Mouse (Mus musculus) thymus, postnatal 36 days (tissue): ENCODE measurements around the gene Slc27a4.
"Not testable (repeated sequence)": the region's sequence is repeated elsewhere in the genome, so short reads cannot be mapped to it uniquely, and the experiment has no call there.

ENCODE experiments used
- DNase-seq, 2 experiments: peaks; one replicate each; pipeline ENCODE4 v3.0.0; 2022; ENCODE audit warnings: mixed read lengths in 2 of 2

Slc27a4 gene

DNA sequence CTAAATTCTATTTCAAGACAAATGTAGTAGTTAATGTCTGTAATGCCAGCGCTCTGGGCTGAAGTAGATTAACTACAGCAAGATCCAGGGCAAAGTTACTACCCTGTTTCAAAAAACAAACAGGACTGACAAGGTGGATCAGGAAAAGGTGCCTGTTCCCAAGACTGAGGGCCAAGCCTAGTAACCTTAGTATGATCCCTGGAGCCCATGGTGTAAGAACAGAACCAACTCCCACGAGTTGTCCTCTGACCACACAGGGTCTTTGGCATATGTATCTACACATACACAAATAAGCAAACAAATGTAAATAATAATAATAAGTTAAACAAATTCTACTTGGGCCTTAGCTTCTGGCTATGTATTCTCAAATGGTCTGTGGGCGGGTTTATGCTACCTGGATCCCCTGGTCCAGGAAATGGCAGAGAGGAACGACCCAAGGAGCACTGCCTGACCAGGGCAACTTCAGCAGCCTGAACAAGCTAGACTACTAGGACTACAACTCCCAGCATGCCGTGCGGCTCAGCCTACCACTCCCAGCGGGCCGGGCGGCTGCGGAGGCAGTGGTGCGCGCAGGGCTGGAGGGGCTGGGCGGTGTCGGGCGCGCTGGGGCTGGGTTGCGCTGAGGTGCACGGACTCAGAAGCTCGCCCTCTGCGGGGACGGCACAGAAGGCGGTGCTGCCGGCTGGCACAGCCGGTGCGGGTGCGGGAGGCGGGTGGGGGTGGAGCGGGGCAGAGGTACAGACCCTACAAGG, at the start of gene Slc27a4:
Slc27a4 (plus strand) TSS at position 560 of the 752 bp plus-strand sequence.
- peak; percentile 95 to 96 for DNase-seq

DNA sequence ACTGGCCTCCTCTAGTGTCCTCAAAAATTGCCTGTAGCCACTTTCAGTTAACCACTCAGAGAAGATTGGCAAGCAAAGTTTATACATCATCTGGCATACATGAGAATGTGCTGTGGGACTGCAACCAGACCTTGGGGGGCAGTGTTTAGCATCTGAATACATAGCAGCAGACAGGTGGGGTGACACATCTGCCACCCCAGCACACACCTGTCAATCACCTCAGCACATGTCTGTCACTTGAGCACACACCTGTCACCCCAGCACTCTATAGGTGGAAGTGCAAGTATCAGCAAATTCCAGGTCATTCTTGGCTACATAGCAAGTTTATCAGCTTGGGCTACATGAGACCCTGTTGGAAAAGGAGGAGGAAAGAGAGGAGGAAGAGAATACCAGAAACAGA, 46.7 kb upstream of the Slc27a4 start:
- DNase-seq: no peak

DNA sequence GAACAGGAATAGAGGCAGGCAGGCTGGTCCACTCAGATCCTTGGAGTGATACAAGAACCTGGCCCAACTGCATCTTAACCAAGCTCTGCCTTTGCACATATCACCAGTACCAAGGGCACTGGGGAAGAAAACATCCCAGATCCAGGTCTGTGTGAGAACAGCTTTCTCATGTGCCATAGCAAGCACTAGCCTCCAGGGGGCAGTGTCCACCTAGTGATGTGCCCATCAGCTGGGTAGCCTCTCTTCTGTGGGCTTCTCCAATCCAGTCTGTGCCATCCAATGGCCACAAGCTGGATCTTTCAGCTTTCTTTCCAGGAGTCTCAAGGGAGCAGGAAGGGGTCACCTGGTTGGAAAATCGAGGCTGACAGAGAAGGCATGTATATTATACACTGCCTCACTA, 37.6 kb upstream of the Slc27a4 start:
- DNase-seq: peak; percentile 47 to 55

DNA sequence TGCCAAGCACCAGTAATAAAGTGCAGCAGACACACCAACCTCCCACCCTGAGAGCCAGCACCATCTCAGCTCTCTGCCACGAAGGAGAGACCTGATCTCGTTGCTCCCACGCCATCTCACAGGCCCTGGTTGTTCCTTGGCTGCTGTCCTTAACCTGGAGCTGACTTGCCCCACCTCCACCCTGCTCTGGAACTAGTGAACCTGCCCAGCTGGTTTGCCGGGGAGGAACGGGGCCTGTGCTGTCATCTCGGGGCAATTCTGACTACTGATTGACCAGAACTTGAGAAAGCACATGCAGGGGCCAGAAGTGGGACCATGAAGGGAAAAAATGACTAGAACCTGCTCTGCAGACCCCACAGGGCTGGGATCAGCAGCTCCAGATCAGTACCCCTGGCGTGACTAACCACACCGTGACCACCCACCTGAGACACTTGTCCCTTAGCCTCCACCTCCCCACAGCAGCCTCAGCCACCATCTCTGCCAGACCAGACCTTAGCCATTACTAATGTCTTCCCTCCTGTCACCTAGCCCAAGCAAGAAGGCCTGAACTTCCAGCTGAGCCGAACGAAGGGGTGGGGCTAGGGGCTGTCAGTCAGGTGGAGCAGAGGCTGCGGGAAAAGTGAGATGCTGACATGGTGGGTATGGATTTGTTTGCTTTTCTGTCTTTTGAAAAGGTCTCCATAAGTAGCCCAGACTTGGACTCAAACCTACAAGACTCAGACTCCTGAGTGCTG, 34.3 kb upstream of the Slc27a4 start:
- DNase-seq: no peak

DNA sequence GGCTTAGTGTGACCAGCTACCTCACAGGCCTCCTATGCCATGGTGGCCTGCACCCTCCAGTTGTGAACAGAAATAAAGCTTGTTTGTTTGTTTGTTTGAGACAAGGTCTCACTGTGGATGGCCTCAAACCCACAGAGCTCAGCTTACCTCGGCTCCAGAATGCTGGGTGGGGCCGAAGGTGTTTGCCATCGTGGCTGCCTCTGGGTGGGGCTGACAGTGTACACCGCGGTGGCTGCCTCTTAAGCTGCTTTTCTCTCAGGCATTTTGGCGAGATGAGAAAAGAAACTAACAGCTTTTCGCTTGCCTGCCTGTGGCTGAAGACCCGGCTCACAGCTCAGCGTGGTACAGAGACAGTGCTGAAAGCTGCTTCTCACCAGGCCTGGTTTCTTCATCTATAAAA, 33.5 kb upstream of the Slc27a4 start:
- no peak for DNase-seq

DNA sequence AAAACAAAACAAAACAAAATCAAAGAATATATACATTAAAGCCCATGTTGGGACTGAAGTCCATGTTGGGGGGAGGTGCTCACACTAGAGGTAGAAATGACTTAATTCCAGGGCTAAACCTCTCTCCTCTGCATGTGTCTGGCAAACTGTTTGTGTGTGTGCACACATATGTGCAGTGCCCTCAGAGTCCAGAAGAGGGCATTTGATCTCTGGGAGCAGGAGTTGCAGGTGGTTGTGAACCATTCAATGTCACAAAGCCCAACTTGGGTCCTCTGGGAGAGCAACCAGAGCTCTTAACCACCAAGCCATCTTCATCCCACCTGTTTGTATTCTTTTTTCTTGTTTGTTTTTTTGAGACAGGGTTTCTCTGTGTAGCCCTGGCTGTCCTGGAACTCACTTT, 32.3 kb upstream of the Slc27a4 start:
- no peak for DNase-seq

DNA sequence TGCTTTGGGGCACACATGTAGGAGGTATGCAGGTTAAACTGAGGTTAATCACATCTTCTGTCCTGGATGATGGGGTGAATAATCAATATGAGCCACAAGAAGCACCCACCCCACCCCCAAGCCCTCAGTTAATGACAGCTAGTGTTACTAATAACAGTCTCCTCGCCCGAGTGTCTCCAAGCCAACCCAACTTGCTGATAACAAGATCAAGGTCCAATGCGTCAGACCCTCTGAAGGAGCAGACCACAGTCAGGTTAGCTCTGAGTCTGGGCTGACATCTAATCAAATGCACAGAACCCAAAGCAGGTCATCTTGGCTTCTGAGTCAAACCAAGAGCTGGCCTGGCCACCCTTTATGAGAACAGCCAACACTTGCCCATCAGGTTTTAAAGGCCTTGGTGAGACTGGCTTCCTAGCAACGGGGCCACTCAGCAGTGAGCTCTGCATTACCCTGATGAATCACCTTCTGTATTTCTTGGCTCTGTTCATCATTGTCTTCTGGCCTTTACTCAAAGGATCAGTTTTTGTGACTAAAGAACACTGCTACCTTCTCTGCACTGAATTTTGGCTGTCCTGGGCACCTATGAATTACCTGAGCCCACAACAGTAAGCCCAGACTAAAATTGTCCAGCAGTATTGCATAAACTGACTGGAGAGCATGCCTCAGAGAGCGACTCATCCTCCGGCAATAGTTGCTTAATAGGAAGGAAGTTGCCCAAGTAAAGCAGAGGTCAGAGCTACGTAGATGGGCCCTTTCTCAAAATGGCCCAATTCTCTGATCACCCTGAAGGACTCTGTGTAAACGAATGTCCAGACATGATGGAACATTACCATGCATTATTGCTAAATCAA, 30.6 kb upstream of the Slc27a4 start:
- no peak for DNase-seq

DNA sequence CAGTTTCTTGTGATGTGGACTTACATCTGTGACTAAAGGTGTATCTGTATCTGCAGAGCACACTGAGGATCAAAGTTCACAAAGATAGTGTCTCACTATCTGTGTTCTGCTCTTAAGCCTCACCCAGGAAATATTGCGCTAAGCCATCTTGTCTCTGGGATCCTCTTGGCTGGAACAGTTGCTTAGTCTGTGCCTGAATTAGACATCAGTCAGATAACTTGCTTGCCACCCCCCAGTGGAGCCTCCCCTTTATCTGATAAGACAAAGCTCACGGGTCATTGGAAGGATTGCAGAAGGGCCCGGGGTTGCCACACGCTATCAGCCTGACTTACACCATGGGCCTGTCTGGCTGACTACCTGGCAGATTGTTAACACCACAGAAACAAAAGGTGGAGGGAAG, 29.1 kb upstream of the Slc27a4 start:
- no peak for DNase-seq

DNA sequence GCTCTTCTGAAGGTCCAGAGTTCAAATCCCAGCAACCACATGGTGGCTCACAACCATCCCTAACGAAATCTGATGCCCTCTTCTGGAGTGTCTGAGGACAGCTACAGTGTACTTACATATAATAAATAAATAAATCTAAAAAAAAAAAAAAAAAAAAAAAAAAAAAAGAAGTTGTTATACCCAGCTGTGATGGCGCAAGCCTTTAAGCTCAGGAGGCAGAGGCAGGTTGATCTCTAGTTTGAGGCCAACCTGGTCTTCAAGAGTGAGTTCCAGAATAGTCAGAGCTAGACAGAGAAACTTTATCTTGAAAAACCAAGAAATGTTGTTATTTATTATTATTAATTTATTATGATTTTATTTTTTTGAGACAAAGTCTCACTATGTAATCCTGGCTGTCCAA, 21.2 kb upstream of the Slc27a4 start:
- not testable (repeated sequence) for DNase-seq

DNA sequence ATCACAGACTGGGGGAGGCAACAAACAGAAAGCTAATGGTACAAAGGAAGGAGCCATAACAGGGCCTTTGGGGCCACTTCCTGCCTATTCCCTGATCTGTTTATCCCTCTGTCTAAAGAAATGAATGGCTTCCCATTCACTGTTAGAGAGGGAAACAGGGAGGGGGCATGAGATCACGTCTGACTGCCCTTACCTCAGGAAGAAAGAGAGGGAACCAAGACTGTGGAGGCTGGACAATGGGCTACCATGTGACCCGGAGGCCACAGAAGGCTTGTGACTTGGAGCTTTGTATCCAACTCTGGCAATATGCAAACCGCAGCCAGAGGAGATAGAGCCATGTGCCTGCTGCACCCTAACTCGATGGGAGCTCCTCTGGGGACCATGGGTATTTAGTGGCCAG, 18.1 kb upstream of the Slc27a4 start:
- no peak for DNase-seq

DNA sequence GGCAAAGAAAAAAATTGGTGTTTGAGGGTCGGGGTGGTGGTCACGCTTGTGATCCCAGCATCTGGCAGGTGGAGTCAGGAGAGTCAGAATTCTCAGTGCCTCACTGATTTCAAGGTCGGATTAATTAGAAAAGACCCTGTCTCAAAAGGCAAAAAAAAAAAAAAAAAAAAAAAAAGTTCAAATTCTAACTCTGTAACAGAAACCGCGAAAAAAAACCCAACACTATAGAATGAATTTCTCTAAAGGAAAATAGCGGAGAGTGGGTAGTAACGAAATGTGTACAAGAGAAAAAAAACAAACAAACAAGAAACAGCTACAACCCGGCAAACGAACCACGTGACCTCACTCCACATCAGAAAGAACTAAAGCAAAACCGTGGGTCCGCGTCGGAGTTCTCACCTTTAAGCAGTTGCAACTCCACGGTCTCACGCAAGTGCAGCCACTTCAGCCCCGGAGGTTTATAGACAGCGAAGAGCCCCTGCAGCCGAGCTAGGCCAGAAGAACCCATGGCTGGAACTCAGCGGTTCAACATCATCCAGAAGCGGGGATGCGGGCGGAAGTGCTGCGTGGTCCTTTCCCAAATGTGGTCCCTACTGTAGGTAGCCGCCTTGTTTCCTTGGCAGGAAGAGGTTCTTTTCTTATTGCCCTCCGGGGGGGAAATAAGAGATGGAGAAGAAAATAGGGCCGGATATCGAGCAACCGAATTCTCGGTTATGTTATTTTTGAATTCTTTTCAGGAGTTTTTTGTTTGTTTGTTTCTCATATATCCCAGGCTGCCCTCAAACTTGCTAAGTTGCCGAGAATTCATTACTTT, 15.1 kb upstream of the Slc27a4 start, which contains the start of gene Coq4:
Coq4 (plus strand) TSS at position 390 of the 814 bp plus-strand sequence.
- peak; percentile 85 for DNase-seq

DNA sequence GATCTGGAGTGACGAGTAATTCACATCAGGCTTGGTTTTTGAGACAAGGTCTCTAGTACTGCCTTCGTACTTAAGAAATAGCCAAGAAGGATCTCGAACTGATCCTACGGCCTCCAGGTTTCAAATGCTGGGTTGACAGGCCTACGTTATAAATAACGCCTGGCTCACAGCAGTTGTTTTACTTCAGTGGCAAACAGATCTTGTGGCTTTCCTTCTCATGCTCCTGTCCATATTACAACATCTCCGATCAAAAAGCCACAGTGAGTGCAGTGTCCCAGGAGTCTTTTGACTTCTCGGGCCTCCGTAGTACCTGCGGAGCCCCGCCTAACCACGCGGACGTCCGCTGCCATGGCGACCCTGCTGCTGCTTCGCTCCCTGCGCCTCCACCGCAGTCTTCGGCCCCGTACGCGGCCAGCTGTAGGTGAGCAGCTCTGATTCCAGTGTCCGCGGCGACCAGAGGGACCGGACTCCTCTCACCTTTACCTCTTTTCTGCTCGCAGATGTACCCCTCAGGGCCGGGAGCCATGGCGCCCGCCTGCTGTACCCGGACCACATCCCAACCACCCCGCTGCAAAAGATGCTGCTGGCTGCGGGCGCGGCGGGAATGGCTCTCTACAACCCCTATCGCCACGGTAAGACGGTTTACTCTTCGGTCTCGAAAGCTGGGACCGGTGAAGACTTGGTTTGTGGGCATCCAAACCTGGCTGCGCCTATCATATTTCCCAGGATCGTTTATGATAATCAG, 14.3 kb upstream of the Slc27a4 start, which contains the start of gene Trub2:
Trub2 (minus strand) TSS at position 566 of the 745 bp plus-strand sequence.
- DNase-seq: peak; percentile 83 to 86

DNA sequence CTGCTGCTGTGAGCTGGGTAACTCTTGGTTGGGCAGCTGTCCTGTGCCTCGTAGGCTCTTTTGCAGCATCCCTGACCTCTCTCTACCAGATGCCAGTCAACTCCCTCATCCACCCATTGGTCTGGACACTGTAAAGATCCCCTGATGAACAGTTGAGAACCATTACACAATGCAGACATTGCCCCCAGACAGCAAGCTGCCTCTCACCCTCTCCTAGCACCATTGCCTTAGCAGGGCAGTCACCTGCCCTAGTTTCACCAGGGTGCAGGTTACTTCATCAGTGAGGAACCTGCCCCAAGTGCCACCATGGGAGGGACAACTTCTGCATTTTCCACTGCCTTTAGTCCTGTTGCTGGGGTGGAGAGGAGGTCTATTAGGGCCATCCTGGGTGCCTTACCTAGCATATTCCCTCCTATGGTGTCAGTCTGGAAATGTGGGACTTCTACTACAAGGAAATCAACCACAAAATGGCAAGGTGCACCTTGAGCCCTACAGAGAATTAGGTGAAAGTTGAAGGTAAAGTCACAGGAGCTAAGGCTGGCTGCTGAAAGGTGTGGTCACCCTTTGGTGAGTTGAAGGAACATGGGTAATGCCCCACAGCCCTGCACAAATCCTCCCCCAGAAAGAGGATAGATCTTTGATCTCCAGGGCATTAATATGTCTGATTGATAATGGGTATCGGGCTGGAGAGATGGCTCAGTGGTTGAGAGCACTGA, 9.5 kb upstream of the Slc27a4 start:
- DNase-seq: no peak

DNA sequence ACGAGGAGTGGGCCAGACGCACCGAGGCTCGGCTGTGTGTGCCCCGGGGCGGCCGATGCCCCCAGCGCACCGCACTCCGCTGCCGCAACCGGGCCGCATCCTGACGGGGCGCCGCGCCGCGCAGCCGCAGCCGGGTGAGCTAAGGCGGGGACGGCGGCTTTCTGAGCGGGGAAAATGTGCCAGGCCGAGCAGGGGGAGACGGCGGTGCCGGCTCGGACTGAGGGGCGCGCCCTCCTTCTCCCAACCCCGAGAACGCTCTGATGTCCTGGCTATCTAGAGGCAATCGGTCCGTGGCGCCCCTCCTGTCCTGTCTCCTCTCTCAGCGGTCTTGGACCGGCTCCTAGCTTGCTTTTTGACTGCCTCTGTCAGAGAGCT, 380 bp downstream of the Slc27a4 start:
- DNase-seq: no peak

DNA sequence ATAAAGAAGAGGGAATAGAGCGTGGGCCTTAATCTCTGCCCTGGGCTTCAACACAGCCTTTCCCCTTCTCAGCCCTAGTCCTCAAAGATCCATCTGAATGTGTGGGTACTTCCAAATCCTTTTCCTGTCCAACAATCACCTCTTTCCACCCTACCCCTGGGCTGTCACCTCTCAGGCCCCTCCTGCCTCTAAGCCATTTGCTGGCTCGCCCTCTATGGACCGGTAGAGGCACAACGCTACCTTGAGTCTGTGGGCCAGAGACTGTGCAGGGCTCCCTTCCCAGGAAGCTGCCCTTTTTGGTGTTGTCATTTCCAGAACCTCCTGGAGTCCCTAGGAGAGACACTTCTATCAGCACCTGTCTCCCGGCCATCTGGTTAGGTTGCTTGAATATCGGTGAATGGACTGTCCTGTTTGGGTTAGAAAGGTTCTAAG, 982 bp downstream of the Slc27a4 start:
- peak; percentile 25 to 42 for DNase-seq

DNA sequence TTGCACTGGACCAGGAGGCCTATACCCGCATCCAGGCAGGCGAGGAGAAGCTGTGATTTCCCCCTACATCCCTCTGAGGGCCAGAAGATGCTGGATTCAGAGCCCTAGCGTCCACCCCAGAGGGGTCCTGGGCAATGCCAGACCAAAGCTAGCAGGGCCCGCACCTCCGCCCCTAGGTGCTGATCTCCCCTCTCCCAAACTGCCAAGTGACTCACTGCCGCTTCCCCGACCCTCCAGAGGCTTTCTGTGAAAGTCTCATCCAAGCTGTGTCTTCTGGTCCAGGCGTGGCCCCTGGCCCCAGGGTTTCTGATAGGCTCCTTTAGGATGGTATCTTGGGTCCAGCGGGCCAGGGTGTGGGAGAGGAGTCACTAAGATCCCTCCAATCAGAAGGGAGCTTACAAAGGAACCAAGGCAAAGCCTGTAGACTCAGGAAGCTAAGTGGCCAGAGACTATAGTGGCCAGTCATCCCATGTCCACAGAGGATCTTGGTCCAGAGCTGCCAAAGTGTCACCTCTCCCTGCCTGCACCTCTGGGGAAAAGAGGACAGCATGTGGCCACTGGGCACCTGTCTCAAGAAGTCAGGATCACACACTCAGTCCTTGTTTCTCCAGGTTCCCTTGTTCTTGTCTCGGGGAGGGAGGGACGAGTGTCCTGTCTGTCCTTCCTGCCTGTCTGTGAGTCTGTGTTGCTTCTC, 13.4 kb downstream of the Slc27a4 start:
- no peak for DNase-seq

DNA sequence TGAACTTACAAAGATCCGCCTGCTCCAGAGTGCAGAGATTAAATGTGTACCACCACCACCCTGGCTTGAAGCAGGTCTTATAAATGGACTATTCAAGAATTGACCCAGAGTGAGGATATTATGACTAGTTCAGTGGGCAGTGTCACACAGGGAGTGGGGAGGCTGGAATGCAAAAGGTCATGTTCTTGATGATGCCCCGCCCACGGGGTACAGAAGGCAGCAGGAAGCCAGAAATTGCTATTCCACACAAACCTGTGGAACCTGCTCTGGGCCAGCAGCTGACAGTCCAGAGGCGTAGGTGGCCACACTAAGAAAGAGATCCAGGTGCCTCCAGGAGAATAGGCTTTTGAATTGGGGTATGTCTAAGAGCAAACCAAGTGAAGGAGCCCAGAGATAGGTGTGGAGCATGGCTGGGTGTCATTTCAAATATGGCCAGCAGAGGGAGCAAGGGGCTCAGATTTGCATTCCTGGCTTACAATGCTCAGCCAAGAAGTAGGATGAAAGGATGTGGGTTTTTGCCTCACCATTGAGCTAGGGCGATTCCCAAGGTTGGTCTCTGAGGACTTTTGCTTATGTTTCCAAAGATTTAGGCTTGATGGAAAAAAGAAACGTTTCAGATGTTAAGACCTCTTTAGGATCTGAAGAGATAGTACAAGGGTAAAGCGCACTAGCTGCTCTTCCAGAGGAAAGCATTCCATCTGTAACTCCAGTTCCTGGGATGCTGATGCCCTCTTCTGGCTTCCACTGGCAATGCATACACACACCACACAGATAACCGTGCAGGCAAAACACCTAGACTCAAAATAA, 15.2 kb downstream of the Slc27a4 start:
- peak; percentile 75 to 79 for DNase-seq

DNA sequence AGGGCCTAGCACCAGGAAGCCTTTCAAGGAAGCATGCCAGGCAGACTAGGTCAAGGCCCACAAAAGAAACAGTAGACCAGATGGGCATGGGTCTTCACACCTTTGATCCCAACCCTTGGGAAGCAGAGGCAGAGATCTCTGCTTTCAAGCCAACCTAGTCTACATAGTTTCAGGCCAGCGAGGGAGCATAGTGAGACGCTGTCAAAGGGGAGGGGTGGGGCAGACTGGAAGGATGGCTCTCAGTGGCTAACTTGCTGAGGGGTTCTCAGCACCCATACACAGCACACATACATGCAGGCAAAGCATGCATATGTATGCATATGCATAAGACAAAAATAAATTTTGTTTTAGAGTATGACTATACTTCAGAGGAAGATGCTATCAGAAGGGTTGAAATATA, 16.9 kb downstream of the Slc27a4 start:
- DNase-seq: no peak
